Mouse (Mus musculus) B cell, adult 2 months (primary cell): ENCODE results near the gene Lmod3.

Experiments used
- DNase-seq, 2 experiments: peaks; one replicate each; pipeline ENCODE4 v3.0.0; 2022

Gene Lmod3

GRCm38 (mm10) chr6:97252711-97253221 is at the start of gene Lmod3:
TSS of gene Lmod3 (minus strand) at chr6:97252759.
- no peak for DNase-seq

GRCm38 (mm10) chr6:97302303-97302702 is 49.7 kb upstream of the Lmod3 start:
- no peak for DNase-seq

GRCm38 (mm10) chr6:97300659-97301058 is 48.1 kb upstream of the Lmod3 start:
- no peak for DNase-seq

GRCm38 (mm10) chr6:97300180-97300579 is 47.6 kb upstream of the Lmod3 start:
- DNase-seq = no peak

GRCm38 (mm10) chr6:97297151-97297550 is 44.6 kb upstream of the Lmod3 start:
- DNase-seq = no peak

GRCm38 (mm10) chr6:97295866-97296527 is 43.4 kb upstream of the Lmod3 start:
- DNase-seq = no peak

GRCm38 (mm10) chr6:97295416-97295815 is 42.9 kb upstream of the Lmod3 start:
- DNase-seq = no peak

GRCm38 (mm10) chr6:97293667-97294569 is 41.4 kb upstream of the Lmod3 start:
- no peak for DNase-seq

- DNase-seq = no peak
Measured at GRCm38 (mm10) chr6:97292894-97293293, 40.3 kb upstream of the Lmod3 start.

GRCm38 (mm10) chr6:97292096-97292495 is 39.5 kb upstream of the Lmod3 start:
- DNase-seq = no peak

GRCm38 (mm10) chr6:97291159-97291908 is 38.8 kb upstream of the Lmod3 start:
- DNase-seq = no peak

- DNase-seq = no peak
Measured at GRCm38 (mm10) chr6:97290687-97291086, 38.1 kb upstream of the Lmod3 start.

GRCm38 (mm10) chr6:97289838-97290237 is 37.3 kb upstream of the Lmod3 start:
- DNase-seq = no peak

- no peak for DNase-seq
Measured at GRCm38 (mm10) chr6:97289316-97289820, 36.8 kb upstream of the Lmod3 start.

- no peak for DNase-seq
Measured at GRCm38 (mm10) chr6:97288047-97288855, 35.7 kb upstream of the Lmod3 start.

GRCm38 (mm10) chr6:97286332-97286731 is 33.8 kb upstream of the Lmod3 start:
- DNase-seq = no peak

- DNase-seq = no peak
Measured at GRCm38 (mm10) chr6:97283676-97284075, 31.1 kb upstream of the Lmod3 start.

GRCm38 (mm10) chr6:97278878-97279277 is 26.3 kb upstream of the Lmod3 start:
- DNase-seq = no peak

GRCm38 (mm10) chr6:97278014-97278787 is 25.6 kb upstream of the Lmod3 start:
- DNase-seq = peak; percentile 59 to 66

GRCm38 (mm10) chr6:97276890-97277497 is 24.4 kb upstream of the Lmod3 start:
- DNase-seq = no peak

- DNase-seq = no peak
Measured at GRCm38 (mm10) chr6:97276366-97276765, 23.8 kb upstream of the Lmod3 start.
